Mouse (Mus musculus) heart, embryonic 12.5 days (tissue): ENCODE data around the gene Arnt. TPM values are rescaled to one million over a fixed set of nuclear protein-coding genes. Genes with fewer than 3 reads are reported as not detected.

Experiments
- ATAC-seq: fragments of 200-750 bp; cut with Nextera tagmentation; 2 replicates; pipeline ENCODE4 v1.8.0; 2017; ENCODE audit warnings: moderate TSS enrichment, moderate library complexity; ENCODE audit not compliant: insufficient number of reproducible peaks, low FRiP score
- H3K27ac ChIP-seq: fragments of 300-500 bp; sonication (generic); 2 replicates; pipeline ENCODE4 v1.5.1; 2016; ENCODE audit warnings: mild to moderate bottlenecking, moderate library complexity; ENCODE audit not compliant: poor library complexity, severe bottlenecking
- H3K27me3 ChIP-seq: fragments of 300-500 bp; sonication (generic); replicated peaks from 2 replicates; pipeline ENCODE4 v1.6.1; 2016; ENCODE audit warnings: mild to moderate bottlenecking, moderate library complexity
- H3K36me3 ChIP-seq: fragments of 300-500 bp; sonication (generic); 2 replicates; pipeline ENCODE4 v1.6.1; 2016; ENCODE audit warnings: mild to moderate bottlenecking, moderate library complexity
- H3K4me1 ChIP-seq: fragments of 300-500 bp; sonication (generic); replicated peaks from 2 replicates; pipeline ENCODE4 v1.6.1; 2016; ENCODE audit warnings: mild to moderate bottlenecking
- H3K4me2 ChIP-seq: fragments of 300-500 bp; sonication (generic); 2 replicates; pipeline ENCODE4 v1.6.1; 2016; ENCODE audit warnings: mild to moderate bottlenecking, moderate library complexity
- H3K4me3 ChIP-seq: fragments of 300-500 bp; sonication (generic); 2 replicates; pipeline ENCODE4 v1.5.1; 2016; ENCODE audit warnings: mild to moderate bottlenecking
- H3K9ac ChIP-seq: fragments of 300-500 bp; sonication (generic); 2 replicates; pipeline ENCODE4 v1.6.1; 2016; ENCODE audit warnings: mild to moderate bottlenecking, moderate library complexity
- H3K9me3 ChIP-seq: fragments of 300-500 bp; sonication (generic); replicated peaks from 2 replicates; pipeline ENCODE4 v1.6.1; 2016; ENCODE audit warnings: mild to moderate bottlenecking, moderate library complexity
- WGBS: fragments of 180-500 bp; shearing (Covaris S2); methylation state at CpG from one replicate; pipeline ENCODE4 v1.1.7; 2016; 5-methylcytosine and 5-hydroxymethylcytosine counted together
- polyA plus RNA-seq: library from polyadenylated mRNA; unstranded; fragments of >200 nt; fragmentation: Nextera tagmentation; extraction: Ambion mirVana; gene quantifications from 2 replicates; pipeline ENCODE4 v1.2.1, GENCODE M21; 2016

Arnt gene
- polyA plus RNA-seq, 1 experiment from 2014 or later = 35.0 TPM

DNA sequence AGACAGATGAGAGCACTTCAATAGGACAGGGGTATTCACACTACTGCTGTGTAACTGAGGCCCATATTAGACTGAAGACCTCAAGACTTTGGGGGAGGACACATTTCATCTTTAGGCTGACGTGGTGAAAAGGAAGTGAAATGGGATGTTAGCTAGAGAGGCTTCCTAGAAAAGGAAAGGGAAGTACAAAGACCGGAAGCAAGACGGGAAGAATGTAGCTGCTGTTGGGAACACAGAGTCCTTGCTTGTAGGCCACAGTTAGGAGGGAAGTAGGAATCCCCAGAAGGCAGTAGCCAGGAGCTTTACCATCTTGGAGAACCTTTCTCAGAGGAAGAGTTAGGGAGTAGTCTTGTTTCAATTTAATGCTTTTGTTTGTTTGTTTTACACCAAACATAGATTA is 23.6 kb downstream of the Arnt start:
- WGBS = 62% methylated on average over 3 of the region's 3 CpGs
- Histone ChIP-seq H3K27ac (no peak overlapping the region), H3K4me1 (0 out of 2 replicates have a peak, but pooled peaks cover 3% of the 10 kb centered on the region), H3K36me3 (peaks cover 45% of the 10 kb centered on the region), H3K27me3 (no peaks in the 10 kb centered on the region), H3K9ac (no peak overlapping the region), H3K9me3 (no peaks in the 10 kb centered on the region), H3K4me2 (no peak overlapping the region), H3K4me3 (no peak overlapping the region)
- no peak for ATAC-seq

- no peak for ATAC-seq
- Histone ChIP-seq H3K27me3 (no peaks in the 10 kb centered on the region), H3K9ac (no peak overlapping the region), H3K4me3 (no peak overlapping the region), H3K9me3 (no peaks in the 10 kb centered on the region), H3K4me1 (0 out of 2 replicates have a peak, but pooled peaks cover 3% of the 10 kb centered on the region), H3K36me3 (peaks cover 41% of the 10 kb centered on the region), H3K4me2 (no peak overlapping the region), H3K27ac (no peak overlapping the region)
- WGBS = 82% methylated on average over 1 of the region's 1 CpGs
These were observed 25.2 kb downstream of the Arnt start for GRCm38 (mm10) chr3:95459381-95459780.

- no peaks in the 10 kb centered on the region for H3K4me1 ChIP-seq
- ATAC-seq = no peak
- no peak overlapping the region for H3K9ac ChIP-seq
- no peaks in the 10 kb centered on the region for H3K27me3 ChIP-seq
- H3K9me3 ChIP-seq = no peaks in the 10 kb centered on the region
- no peak overlapping the region for H3K4me3 ChIP-seq
- peaks cover 49% of the 10 kb centered on the region for H3K36me3 ChIP-seq
- H3K4me2 ChIP-seq = no peak overlapping the region
- no peak overlapping the region for H3K27ac ChIP-seq
These were observed 29.7 kb downstream of the Arnt start for GRCm38 (mm10) chr3:95463852-95464251.

GRCm38 (mm10) chr3:95478966-95479365 is 44.8 kb downstream of the Arnt start:
- ATAC-seq = no peak
- no peak overlapping the region for H3K9ac ChIP-seq
- no peaks in the 10 kb centered on the region for H3K9me3 ChIP-seq
- no peaks in the 10 kb centered on the region for H3K27me3 ChIP-seq
- WGBS = 93% methylated on average over 1 of the region's 1 CpGs
- H3K4me2 ChIP-seq = no peak overlapping the region
- H3K36me3 ChIP-seq = peaks cover 66% of the 10 kb centered on the region
- no peak overlapping the region for H3K4me3 ChIP-seq
- no peak overlapping the region for H3K27ac ChIP-seq
- H3K4me1 ChIP-seq = no peaks in the 10 kb centered on the region

DNA sequence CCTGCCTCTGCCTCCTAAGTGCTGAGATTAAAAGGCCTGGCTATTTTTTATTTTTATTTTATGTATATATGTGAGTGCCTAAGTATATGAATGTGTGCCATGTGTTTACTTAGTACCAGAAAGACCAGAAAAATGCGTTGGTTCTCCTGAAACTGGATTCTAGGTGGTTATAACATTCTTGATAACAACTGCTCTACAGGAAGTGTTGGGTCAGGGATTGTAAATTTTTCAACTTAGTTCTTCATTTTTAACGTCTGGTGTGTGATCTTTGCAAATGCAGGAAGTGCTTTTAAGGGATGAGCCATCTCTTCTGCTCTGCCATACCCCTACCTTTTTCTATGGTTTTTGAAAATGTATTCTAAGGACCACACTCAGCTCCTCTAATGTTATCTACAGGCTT is 52.2 kb downstream of the Arnt start:
- H3K27ac ChIP-seq = no peak overlapping the region
- no peak overlapping the region for H3K4me3 ChIP-seq
- H3K9ac ChIP-seq = no peak overlapping the region
- peaks cover 66% of the 10 kb centered on the region for H3K36me3 ChIP-seq
- H3K4me2 ChIP-seq = no peak overlapping the region
- WGBS = 78% methylated on average over 2 of the region's 2 CpGs
- no peaks in the 10 kb centered on the region for H3K9me3 ChIP-seq
- no peaks in the 10 kb centered on the region for H3K27me3 ChIP-seq
- no peak for ATAC-seq
- H3K4me1 ChIP-seq = no peaks in the 10 kb centered on the region

- Histone ChIP-seq H3K36me3 (peaks cover 69% of the 10 kb centered on the region), H3K4me1 (no peaks in the 10 kb centered on the region), H3K9ac (no peak overlapping the region), H3K4me2 (no peak overlapping the region), H3K27me3 (no peaks in the 10 kb centered on the region), H3K27ac (no peak overlapping the region), H3K9me3 (no peaks in the 10 kb centered on the region), H3K4me3 (no peak overlapping the region)
- ATAC-seq = no peak
- 66% methylated on average over 3 of the region's 3 CpGs for WGBS
These were observed 54.5 kb downstream of the Arnt start for GRCm38 (mm10) chr3:95488679-95489078.

DNA sequence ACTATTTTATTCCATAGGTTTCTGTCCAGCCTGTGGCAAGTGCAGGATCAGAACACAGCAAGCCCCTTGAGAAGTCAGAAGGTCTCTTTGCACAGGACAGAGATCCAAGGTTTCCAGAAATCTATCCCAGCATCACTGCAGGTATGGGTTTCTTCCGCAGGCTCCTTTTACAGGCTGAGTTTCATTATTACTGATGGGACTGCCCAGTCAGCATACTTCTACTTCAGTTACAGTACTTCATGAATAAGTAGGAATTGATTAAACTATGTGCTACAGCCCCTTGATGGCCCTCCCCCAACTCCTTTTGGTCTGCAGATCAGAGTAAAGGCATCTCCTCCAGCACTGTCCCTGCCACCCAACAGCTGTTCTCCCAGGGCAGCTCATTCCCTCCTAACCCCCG is 56.0 kb downstream of the Arnt start:
- H3K9ac ChIP-seq = no peak overlapping the region
- no peaks in the 10 kb centered on the region for H3K27me3 ChIP-seq
- H3K27ac ChIP-seq = no peak overlapping the region
- no peak overlapping the region for H3K4me3 ChIP-seq
- no peaks in the 10 kb centered on the region for H3K9me3 ChIP-seq
- ATAC-seq = no peak
- no peaks in the 10 kb centered on the region for H3K4me1 ChIP-seq
- 94% methylated on average over 2 of the region's 2 CpGs for WGBS
- H3K4me2 ChIP-seq = no peak overlapping the region
- H3K36me3 ChIP-seq = peaks cover 74% of the 10 kb centered on the region

GRCm38 (mm10) chr3:95494342-95494741 is 60.2 kb downstream of the Arnt start:
- Histone ChIP-seq H3K27ac (no peak overlapping the region), H3K9me3 (no peaks in the 10 kb centered on the region), H3K4me1 (peaks cover 14% of the 10 kb centered on the region), H3K4me2 (no peak overlapping the region), H3K27me3 (no peaks in the 10 kb centered on the region), H3K4me3 (no peak overlapping the region), H3K36me3 (peaks cover 61% of the 10 kb centered on the region), H3K9ac (no peak overlapping the region)
- 63% methylated on average over 6 of the region's 6 CpGs for WGBS
- no peak for ATAC-seq

DNA sequence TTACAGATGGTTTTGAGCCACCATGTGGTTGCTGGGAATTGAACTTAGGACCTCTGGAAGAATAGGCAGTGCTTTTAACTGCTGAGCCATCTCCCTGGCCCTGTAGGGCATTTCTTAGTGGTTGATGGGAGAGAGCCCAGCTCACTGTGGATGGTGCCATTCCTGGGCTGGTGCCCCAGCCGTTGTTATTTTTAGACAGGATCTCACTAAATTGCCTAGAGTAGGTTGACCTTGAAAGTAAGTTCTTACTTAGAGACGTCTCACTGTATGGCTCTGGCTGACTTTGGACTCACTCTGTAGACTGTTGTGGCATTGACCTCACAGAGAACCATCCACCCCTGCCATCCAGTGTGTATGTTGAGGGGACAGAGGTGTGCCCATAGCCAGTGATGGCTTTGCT is 64.0 kb downstream of the Arnt start:
- Histone ChIP-seq H3K4me2 (peak overlapping the region; percentile 29; the same call in 1 of the 2 replicates), H3K9me3 (no peaks in the 10 kb centered on the region), H3K4me3 (no peak overlapping the region), H3K27me3 (no peaks in the 10 kb centered on the region), H3K9ac (no peak overlapping the region), H3K36me3 (peaks cover 38% of the 10 kb centered on the region), H3K27ac (peak overlapping the region; percentile 62), H3K4me1 (peaks cover 23% of the 10 kb centered on the region)
- WGBS = 46% methylated on average over 2 of the region's 2 CpGs
- ATAC-seq = no peak

- H3K4me3 ChIP-seq = peak within 1 kb of the TSS; percentile 38
- H3K4me2 ChIP-seq = peak within 1 kb of the TSS; percentile 57
- peaks cover 23% of the 10 kb centered on the region for H3K4me1 ChIP-seq
- peak within 1 kb of the TSS; percentile 62 for H3K27ac ChIP-seq
- H3K27me3 ChIP-seq = no peaks in the 10 kb centered on the region
- H3K9me3 ChIP-seq = no peaks in the 10 kb centered on the region
- no peak for ATAC-seq
- 63% methylated on average over 7 of the region's 7 CpGs for WGBS
- peaks cover 37% of the 10 kb centered on the region for H3K36me3 ChIP-seq
- peak within 1 kb of the TSS; percentile 28; the same call in 1 of the 2 replicates for H3K9ac ChIP-seq
These were observed 64.8 kb downstream of the Arnt start, which contains the start of gene Ctsk for GRCm38 (mm10) chr3:95499024-95499423. Ctsk (plus strand) TSS chr3:95499256.

DNA sequence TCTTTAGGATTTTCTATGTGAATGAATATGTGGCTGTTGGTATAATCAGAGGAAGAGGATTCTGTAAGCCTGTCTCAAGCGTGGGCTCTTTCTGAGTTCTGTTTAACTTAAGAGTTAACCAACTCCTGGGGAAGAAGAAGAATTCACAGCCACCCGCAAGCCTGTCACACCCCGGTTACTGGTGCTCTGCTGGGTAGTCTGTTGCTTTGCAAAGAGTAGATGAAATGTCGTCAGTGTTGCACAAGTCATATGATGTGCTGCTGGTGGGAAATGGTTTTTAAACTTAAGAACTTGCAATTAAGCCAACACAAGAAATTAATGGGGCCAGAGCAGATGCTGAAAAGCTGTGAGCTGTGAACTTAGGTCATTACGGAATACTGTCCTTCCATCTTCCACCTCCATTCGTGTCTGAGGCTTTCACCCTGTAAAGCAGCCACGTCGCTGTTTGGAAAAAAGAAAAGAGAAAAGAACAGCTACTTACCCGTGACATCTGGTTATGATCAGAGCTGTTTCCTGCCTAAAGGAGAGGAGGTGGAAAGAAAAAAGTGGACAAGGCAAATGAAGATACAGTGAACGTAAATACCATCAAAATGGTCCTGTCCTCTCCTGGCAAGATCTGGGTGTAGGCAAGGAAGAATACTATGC is 65.4 kb downstream of the Arnt start:
- ATAC-seq = no peak
- no peaks in the 10 kb centered on the region for H3K27me3 ChIP-seq
- 39% methylated on average over 10 of the region's 10 CpGs for WGBS
- H3K9ac ChIP-seq = peak overlapping the region; percentile 28; the same call in 1 of the 2 replicates
- peak overlapping the region; percentile 38 for H3K4me3 ChIP-seq
- H3K27ac ChIP-seq = peak overlapping the region; percentile 51; the same call in 1 of the 2 replicates
- peak overlapping the region; percentile 57 for H3K4me2 ChIP-seq
- peaks cover 23% of the 10 kb centered on the region for H3K4me1 ChIP-seq
- peaks cover 32% of the 10 kb centered on the region for H3K36me3 ChIP-seq
- H3K9me3 ChIP-seq = no peaks in the 10 kb centered on the region

GRCm38 (mm10) chr3:95502312-95502711 is 68.1 kb downstream of the Arnt start:
- Histone ChIP-seq H3K4me3 (no peak overlapping the region), H3K9ac (no peak overlapping the region), H3K4me2 (no peak overlapping the region), H3K27ac (no peak overlapping the region), H3K4me1 (peaks cover 23% of the 10 kb centered on the region), H3K36me3 (peaks cover 18% of the 10 kb centered on the region), H3K27me3 (no peaks in the 10 kb centered on the region), H3K9me3 (no peaks in the 10 kb centered on the region)
- ATAC-seq = no peak
- WGBS = 59% methylated on average over 2 of the region's 2 CpGs
